Mouse (Mus musculus) kidney, postnatal 0 days (tissue): ENCODE results near the gene Lsm14b. TPM values are rescaled to one million over a fixed set of nuclear protein-coding genes. Genes with fewer than 3 reads are reported as not detected.

Source experiments
- ATAC-seq: fragments of 200-750 bp; cut with Nextera tagmentation; replicated peaks from 2 replicates; pipeline ENCODE4 v1.8.0; 2017; ENCODE audit warnings: low read depth, moderate number of reproducible peaks, moderate TSS enrichment, moderate library complexity; ENCODE audit not compliant: low FRiP score
- DNase-seq: peaks from one replicate; pipeline ENCODE4 v3.0.0-alpha.2; 2016; ENCODE audit warnings: low spot score
- H3K27ac ChIP-seq: fragments of 300-500 bp; sonication (generic); 2 replicates; pipeline ENCODE4 v1.5.1; 2014; ENCODE audit warnings: mild to moderate bottlenecking
- H3K27me3 ChIP-seq: fragments of 300-500 bp; sonication (generic); 2 replicates; pipeline ENCODE4 v1.6.1; 2014; ENCODE audit warnings: low read length, mixed read lengths; ENCODE audit not compliant: insufficient read depth
- H3K36me3 ChIP-seq: fragments of 300-500 bp; sonication (generic); 2 replicates; pipeline ENCODE4 v1.6.1; 2014; ENCODE audit warnings: low read length, mixed read lengths; ENCODE audit not compliant: insufficient read depth
- H3K4me1 ChIP-seq: fragments of 300-500 bp; sonication (generic); replicated peaks from 2 replicates; pipeline ENCODE4 v1.6.1; 2014; ENCODE audit warnings: antibody characterized with exemption, low read length, mixed read lengths; ENCODE audit not compliant: insufficient read depth
- H3K4me2 ChIP-seq: fragments of 300-500 bp; sonication (generic); 2 replicates; pipeline ENCODE4 v1.6.1; 2014; ENCODE audit warnings: mild to moderate bottlenecking, low read length, moderate library complexity, mixed read lengths
- H3K4me3 ChIP-seq: fragments of 300-500 bp; sonication (generic); replicated peaks from 2 replicates; pipeline ENCODE4 v1.5.1; 2014; ENCODE audit warnings: low read depth, low read length
- H3K9ac ChIP-seq: fragments of 300-500 bp; sonication (generic); 2 replicates; pipeline ENCODE4 v1.6.1; 2014; ENCODE audit warnings: low read depth, low read length
- H3K9me3 ChIP-seq: fragments of 300-500 bp; sonication (generic); replicated peaks from 2 replicates; pipeline ENCODE4 v1.6.1; 2016; ENCODE audit warnings: low read length, inconsistent platforms, mixed read lengths
- CTCF ChIP-seq: IDR thresholded peaks from 2 replicates; pipeline ENCODE4 v1.5.1; 2016; ENCODE audit warnings: antibody characterized with exemption, low read depth, mild to moderate bottlenecking, moderate library complexity
- WGBS: fragments of 180-500 bp; shearing (Covaris S2); extraction: QIAGEN DNeasy Blood & Tissue Kit; methylation state at CpG from one replicate; pipeline ENCODE4 v1.1.7; 2014; 5-methylcytosine and 5-hydroxymethylcytosine counted together
- polyA plus RNA-seq: library from polyadenylated mRNA; unstranded; fragments of >200 nt; fragmentation: Nextera tagmentation; extraction: Ambion mirVana; gene quantifications from 2 replicates; pipeline ENCODE4 v1.2.1, GENCODE M21; 2015

The Lsm14b gene
- 9.3 and 10.4 TPM in 2 replicates for polyA plus RNA-seq

- no peaks in the 10 kb centered on the region for H3K9me3 ChIP-seq
- H3K4me3 ChIP-seq: peak within 1 kb of the TSS; percentile 62
- H3K27ac ChIP-seq: peak within 1 kb of the TSS; percentile 90
- DNase-seq: peak; percentile 97
- H3K9ac ChIP-seq: peak within 1 kb of the TSS; percentile 84
- H3K4me1 ChIP-seq: peaks cover 22% of the 10 kb centered on the region
- peak; percentile 96 for ATAC-seq
- no peak for TF ChIP-seq CTCF
- peak within 1 kb of the TSS; percentile 78 for H3K4me2 ChIP-seq
- 1% methylated on average over 68 of the region's 80 CpGs for WGBS
- peaks cover 4% of the 10 kb centered on the region; the same call in 1 of the 2 replicates for H3K27me3 ChIP-seq
- peaks cover 16% of the 10 kb centered on the region; the same call in 1 of the 2 replicates for H3K36me3 ChIP-seq
These were observed at the start of gene Lsm14b for GRCm38 (mm10) chr2:180024401-180025098. Gene Lsm14b (plus strand): TSS chr2:180024987.

- H3K36me3 ChIP-seq: no peaks in the 10 kb centered on the region
- H3K4me2 ChIP-seq: peak overlapping the region; percentile 97
- no peak for TF ChIP-seq CTCF
- ATAC-seq (no peak), DNase-seq (no peak)
- peak overlapping the region; percentile 99 for H3K27ac ChIP-seq
- no peaks in the 10 kb centered on the region for H3K27me3 ChIP-seq
- H3K4me1 ChIP-seq: peaks cover 28% of the 10 kb centered on the region
- 0% methylated on average over 14 of the region's 82 CpGs for WGBS
- no peaks in the 10 kb centered on the region for H3K9me3 ChIP-seq
- peak overlapping the region; percentile 100 for H3K9ac ChIP-seq
- H3K4me3 ChIP-seq: peak overlapping the region; percentile 88
These were observed 48.9 kb upstream of the Lsm14b start for GRCm38 (mm10) chr2:179975851-179976250.

- Histone ChIP-seq H3K9me3 (no peaks in the 10 kb centered on the region), H3K9ac (peak overlapping the region; percentile 100), H3K27ac (peak overlapping the region; percentile 99), H3K4me3 (peak overlapping the region; percentile 88), H3K36me3 (no peaks in the 10 kb centered on the region), H3K4me1 (peaks cover 28% of the 10 kb centered on the region), H3K27me3 (no peaks in the 10 kb centered on the region), H3K4me2 (peak overlapping the region; percentile 97)
- no peak; the same call in none of the 2 replicates for ATAC-seq
- under 1% methylated on average over 42 of the region's 54 CpGs for WGBS
- DNase-seq: no peak
- TF ChIP-seq CTCF: no peak
These were observed 48.5 kb upstream of the Lsm14b start for GRCm38 (mm10) chr2:179976295-179976627.

DNA sequence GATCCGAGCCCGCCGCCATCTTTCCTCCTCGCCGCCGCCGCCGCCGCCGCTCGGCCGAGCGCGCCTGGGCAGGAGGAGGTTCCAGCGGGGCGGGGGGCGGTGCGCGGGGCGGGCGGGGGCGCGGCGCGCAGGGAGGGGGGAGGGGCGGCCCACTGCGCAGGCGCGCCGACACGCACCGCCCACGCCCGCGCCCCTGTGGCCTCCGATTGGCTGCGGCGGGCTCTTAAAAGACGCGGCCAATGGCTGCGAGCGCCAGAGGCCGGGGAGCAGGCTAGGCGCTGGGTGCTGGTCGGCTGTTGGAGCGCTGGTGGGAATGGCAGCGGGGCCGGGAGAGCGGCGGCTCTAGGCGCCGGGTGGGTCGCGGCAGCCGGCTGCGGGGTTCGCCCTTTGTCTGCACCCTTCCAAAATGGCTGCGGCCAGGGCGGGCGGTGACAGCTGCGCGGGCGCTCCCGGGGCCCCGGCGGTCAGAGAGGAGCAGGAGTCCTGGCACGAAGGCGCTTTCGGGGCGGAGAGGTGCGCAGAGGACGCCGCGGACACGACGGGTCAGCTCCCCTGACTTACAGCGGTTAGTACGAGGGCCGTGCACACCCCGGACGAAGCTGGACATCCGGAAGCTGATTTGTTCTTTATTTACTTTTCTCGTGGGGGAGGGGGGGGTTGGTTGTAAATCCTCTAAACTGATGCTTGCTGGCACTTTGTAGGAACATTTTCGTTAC, 48.0 kb upstream of the Lsm14b start, which contains the start of gene Taf4:
Gene Taf4 (minus strand): TSS at position 19 of the 716 bp plus-strand sequence.
- H3K27me3 ChIP-seq: no peaks in the 10 kb centered on the region
- peak within 1 kb of the TSS; percentile 100 for H3K9ac ChIP-seq
- under 1% methylated on average over 70 of the region's 84 CpGs for WGBS
- ATAC-seq (peak; percentile 92), DNase-seq (peak; percentile 91)
- TF ChIP-seq CTCF: no peak
- H3K4me2 ChIP-seq: peak within 1 kb of the TSS; percentile 97
- no peaks in the 10 kb centered on the region for H3K9me3 ChIP-seq
- no peaks in the 10 kb centered on the region for H3K36me3 ChIP-seq
- peak within 1 kb of the TSS; percentile 88 for H3K4me3 ChIP-seq
- H3K4me1 ChIP-seq: peaks cover 28% of the 10 kb centered on the region
- peak within 1 kb of the TSS; percentile 99 for H3K27ac ChIP-seq

DNA sequence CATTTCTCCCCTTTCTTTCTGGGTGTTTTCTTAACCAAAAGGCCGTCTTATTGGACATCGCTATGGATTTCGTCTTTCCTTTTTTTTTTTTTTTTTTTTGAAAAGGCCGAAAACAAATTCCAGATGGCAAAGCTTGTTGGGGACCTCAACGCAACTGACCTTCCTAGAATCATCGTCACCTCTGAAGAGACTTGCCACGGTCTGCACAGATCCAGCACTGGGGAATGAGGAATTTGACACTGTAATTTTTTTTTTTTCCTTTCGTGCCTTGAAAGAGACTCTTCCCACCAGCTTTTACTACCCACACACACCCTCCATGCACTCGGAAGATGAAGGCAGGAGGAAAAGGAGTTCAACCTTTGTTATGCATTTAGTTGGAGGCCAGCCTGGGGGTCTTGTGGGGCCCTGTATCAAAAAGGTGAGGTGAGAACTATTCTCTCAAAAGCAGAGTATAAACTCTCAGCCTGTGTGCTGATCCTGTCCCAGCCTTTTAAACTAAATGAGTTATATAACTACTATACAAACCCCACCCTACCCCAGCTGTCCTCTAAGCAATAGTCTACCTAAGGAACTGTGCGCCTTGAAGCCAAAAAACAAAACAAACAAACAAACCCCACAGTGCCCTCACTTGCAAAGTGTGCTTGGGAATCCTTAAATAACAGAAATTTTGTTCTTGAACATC, 47.3 kb upstream of the Lsm14b start:
- WGBS: 8% methylated on average over 10 of the region's 10 CpGs
- Histone ChIP-seq H3K9me3 (no peaks in the 10 kb centered on the region), H3K36me3 (no peaks in the 10 kb centered on the region), H3K4me1 (peaks cover 27% of the 10 kb centered on the region), H3K27ac (peak overlapping the region; percentile 99), H3K9ac (peak overlapping the region; percentile 100), H3K4me3 (peak overlapping the region; percentile 88), H3K27me3 (no peaks in the 10 kb centered on the region), H3K4me2 (peak overlapping the region; percentile 75)
- DNase-seq (no peak), ATAC-seq (no peak)
- TF ChIP-seq CTCF: no peak

DNA sequence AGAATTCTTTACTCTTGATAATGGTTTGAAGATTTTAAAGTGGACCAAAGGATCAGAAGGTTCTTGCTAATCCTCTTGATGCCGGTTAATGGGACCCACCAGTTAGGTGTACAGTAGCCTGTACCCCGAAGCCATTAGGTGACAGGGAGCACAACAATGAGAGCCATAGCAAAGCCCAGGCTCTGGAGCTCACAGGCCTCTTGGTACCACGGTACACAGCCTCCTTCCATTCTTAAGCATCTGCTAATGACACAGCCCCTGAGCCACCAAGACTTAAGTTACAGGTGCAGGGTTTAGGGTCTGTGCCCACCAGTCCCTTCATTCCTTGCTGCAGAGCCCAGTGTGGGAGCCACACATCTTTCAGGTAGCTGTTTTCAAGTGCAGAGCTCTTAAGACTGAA, 46.5 kb upstream of the Lsm14b start:
- DNase-seq: no peak
- Histone ChIP-seq H3K9me3 (no peaks in the 10 kb centered on the region), H3K27ac (no peak overlapping the region), H3K4me2 (no peak overlapping the region), H3K27me3 (no peaks in the 10 kb centered on the region), H3K4me1 (peaks cover 22% of the 10 kb centered on the region), H3K36me3 (no peaks in the 10 kb centered on the region), H3K4me3 (no peak overlapping the region), H3K9ac (no peak overlapping the region)
- no peak for ATAC-seq
- no peak for TF ChIP-seq CTCF
- 75% methylated on average over 3 of the region's 3 CpGs for WGBS
